Mouse (Mus musculus) embryonic facial prominence, embryonic 12.5 days (tissue): ENCODE data around the gene Proz. TPM values are rescaled to one million over a fixed set of nuclear protein-coding genes. Genes with fewer than 3 reads are reported as not detected.
"Not testable (repeated sequence)": the region's sequence is repeated elsewhere in the genome, so short reads cannot be mapped to it uniquely, and the experiment has no call there.

Experiments used
- ATAC-seq: fragments of 200-750 bp; cut with Nextera tagmentation; 2 replicates; pipeline ENCODE4 v1.8.0; 2017; ENCODE audit not compliant: insufficient number of reproducible peaks, insufficient read depth, low FRiP score, low TSS enrichment
- H3K27ac ChIP-seq: fragments of 300-500 bp; sonication (generic); 2 replicates; pipeline ENCODE4 v1.5.1; 2016; ENCODE audit warnings: mild to moderate bottlenecking
- H3K27me3 ChIP-seq: fragments of 300-500 bp; sonication (generic); 2 replicates; pipeline ENCODE4 v1.6.1; 2016; ENCODE audit warnings: mild to moderate bottlenecking, moderate library complexity
- H3K36me3 ChIP-seq: fragments of 300-500 bp; sonication (generic); 2 replicates; pipeline ENCODE4 v1.6.1; 2016; ENCODE audit warnings: mild to moderate bottlenecking
- H3K4me1 ChIP-seq: fragments of 300-500 bp; sonication (generic); 2 replicates; pipeline ENCODE4 v1.6.1; 2016
- H3K4me2 ChIP-seq: fragments of 300-500 bp; sonication (generic); replicated peaks from 2 replicates; pipeline ENCODE4 v1.6.1; 2016; ENCODE audit warnings: mild to moderate bottlenecking, moderate library complexity
- H3K4me3 ChIP-seq: fragments of 300-500 bp; sonication (generic); 2 replicates; pipeline ENCODE4 v1.5.1; 2016; ENCODE audit warnings: mild to moderate bottlenecking
- H3K9ac ChIP-seq: fragments of 300-500 bp; sonication (generic); 2 replicates; pipeline ENCODE4 v1.6.1; 2016; ENCODE audit warnings: mild to moderate bottlenecking, moderate library complexity
- H3K9me3 ChIP-seq: fragments of 300-500 bp; sonication (generic); 2 replicates; pipeline ENCODE4 v1.6.1; 2016; ENCODE audit warnings: mild to moderate bottlenecking, moderate library complexity
- WGBS: fragments of 180-500 bp; shearing (Covaris S2); methylation state at CpG from one replicate; pipeline ENCODE4 v1.1.7; 2016; 5-methylcytosine and 5-hydroxymethylcytosine counted together
- polyA plus RNA-seq: library from polyadenylated mRNA; unstranded; fragments of >200 nt; fragmentation: Nextera tagmentation; extraction: Ambion mirVana; gene quantifications from 2 replicates; pipeline ENCODE4 v1.2.1, GENCODE M21; 2016

Proz gene
- polyA plus RNA-seq, 1 experiment from 2014 or later, result 0.33 TPM

GRCm38 (mm10) chr8:13050550-13050949 is 10.2 kb upstream of the Proz start:
- 79% methylated on average over 10 of the region's 10 CpGs for WGBS

GRCm38 (mm10) chr8:13057351-13057750 is 3.4 kb upstream of the Proz start:
- H3K9me3 ChIP-seq, result no peaks in the 10 kb centered on the region
- 82% methylated on average over 4 of the region's 4 CpGs for whole genome bisulfite sequencing
- no peak overlapping the region for H3K27ac ChIP-seq
- 0 out of 2 replicates have a peak, but pooled peaks cover 5% of the 10 kb centered on the region for H3K4me1 ChIP-seq
- no peaks in the 10 kb centered on the region for H3K27me3 ChIP-seq
- no peak overlapping the region for H3K4me2 ChIP-seq
- no peak overlapping the region for H3K9ac ChIP-seq
- no peaks in the 10 kb centered on the region for H3K36me3 ChIP-seq
- no peak for ATAC-seq
- no peak overlapping the region for H3K4me3 ChIP-seq

More at GRCm38 (mm10) chr8:13050550-13050949, 10.2 kb upstream of the Proz start:
- H3K4me3 ChIP-seq, result no peak overlapping the region
- no peak overlapping the region for H3K27ac ChIP-seq
- no peaks in the 10 kb centered on the region for H3K9me3 ChIP-seq
- H3K27me3 ChIP-seq, result no peaks in the 10 kb centered on the region
- ATAC-seq, result no peak
- no peaks in the 10 kb centered on the region for H3K4me1 ChIP-seq
- no peaks in the 10 kb centered on the region for H3K36me3 ChIP-seq
- H3K4me2 ChIP-seq, result no peak overlapping the region
- no peak overlapping the region for H3K9ac ChIP-seq

- 65% methylated on average over 16 of the region's 16 CpGs for WGBS
- no peak for ATAC-seq
- no peak overlapping the region for H3K4me2 ChIP-seq
Measured at GRCm38 (mm10) chr8:13063112-13063511, 2.4 kb downstream of the Proz start.

GRCm38 (mm10) chr8:13073255-13073654 is 12.5 kb downstream of the Proz start:
- H3K9me3 ChIP-seq, result no peaks in the 10 kb centered on the region
- H3K27ac ChIP-seq, result no peak overlapping the region
- H3K9ac ChIP-seq, result no peak overlapping the region
- H3K4me3 ChIP-seq, result no peak overlapping the region
- H3K4me2 ChIP-seq, result no peak overlapping the region
- no peaks in the 10 kb centered on the region for H3K4me1 ChIP-seq
- WGBS, result 94% methylated on average over 11 of the region's 11 CpGs
- no peak for ATAC-seq
- H3K27me3 ChIP-seq, result no peaks in the 10 kb centered on the region
- H3K36me3 ChIP-seq, result peaks cover 49% of the 10 kb centered on the region

More at GRCm38 (mm10) chr8:13063112-13063511, 2.4 kb downstream of the Proz start:
- no peaks in the 10 kb centered on the region for H3K36me3 ChIP-seq
- H3K27me3 ChIP-seq, result no peaks in the 10 kb centered on the region
- H3K9ac ChIP-seq, result no peak overlapping the region
- H3K27ac ChIP-seq, result no peak overlapping the region
- no peaks in the 10 kb centered on the region; the same call in 1 of the 2 replicates for H3K4me1 ChIP-seq
- no peak overlapping the region for H3K4me3 ChIP-seq
- no peaks in the 10 kb centered on the region for H3K9me3 ChIP-seq

GRCm38 (mm10) chr8:13075044-13075443 is 14.3 kb downstream of the Proz start:
- peaks cover 67% of the 10 kb centered on the region for H3K36me3 ChIP-seq

GRCm38 (mm10) chr8:13075579-13075978 is 14.9 kb downstream of the Proz start:
- not testable (repeated sequence) for H3K9ac ChIP-seq, H3K4me2 ChIP-seq, H3K4me3 ChIP-seq, H3K27ac ChIP-seq, H3K27me3 ChIP-seq, H3K9me3 ChIP-seq, H3K4me1 ChIP-seq, ATAC-seq
- peaks cover 72% of the 10 kb centered on the region for H3K36me3 ChIP-seq
- 95% methylated on average over 1 of the region's 1 CpGs for WGBS

More at GRCm38 (mm10) chr8:13075044-13075443, 14.3 kb downstream of the Proz start:
- H3K9ac ChIP-seq, result no peak overlapping the region
- H3K27ac ChIP-seq, result no peak overlapping the region
- no peak overlapping the region for H3K4me3 ChIP-seq
- no peak overlapping the region for H3K4me2 ChIP-seq
- no peak for ATAC-seq
- H3K4me1 ChIP-seq, result no peaks in the 10 kb centered on the region
- no peaks in the 10 kb centered on the region for H3K27me3 ChIP-seq
- H3K9me3 ChIP-seq, result no peaks in the 10 kb centered on the region
- WGBS, result 93% methylated on average over 8 of the region's 8 CpGs

- Histone ChIP-seq H3K27ac (no peak overlapping the region), H3K4me2 (no peak overlapping the region), H3K9me3 (no peaks in the 10 kb centered on the region), H3K9ac (no peak overlapping the region), H3K4me1 (no peaks in the 10 kb centered on the region), H3K36me3 (peaks cover 91% of the 10 kb centered on the region), H3K27me3 (no peaks in the 10 kb centered on the region), H3K4me3 (no peak overlapping the region)
- ATAC-seq, result no peak
- 87% methylated on average over 7 of the region's 7 CpGs for WGBS
Measured at GRCm38 (mm10) chr8:13077542-13077941, 16.8 kb downstream of the Proz start.

- peak overlapping the region; percentile 67 for H3K9ac ChIP-seq
- H3K27me3 ChIP-seq, result no peaks in the 10 kb centered on the region
- peak overlapping the region; percentile 97 for H3K4me3 ChIP-seq
- peaks cover 15% of the 10 kb centered on the region for H3K4me1 ChIP-seq
- H3K36me3 ChIP-seq, result 0 out of 2 replicates have a peak, but pooled peaks cover 12% of the 10 kb centered on the region
- H3K4me2 ChIP-seq, result peak overlapping the region; percentile 95
- H3K9me3 ChIP-seq, result no peaks in the 10 kb centered on the region
- 0% methylated on average over 45 of the region's 45 CpGs for WGBS
- peak overlapping the region; percentile 88 for H3K27ac ChIP-seq
- peak; percentile 74 for ATAC-seq
Measured at GRCm38 (mm10) chr8:13104691-13105086, 44.0 kb downstream of the Proz start.

GRCm38 (mm10) chr8:13105087-13105881 is 44.6 kb downstream of the Proz start, which contains the start of the genes Pcid2 and Cul4a:
Gene Pcid2 (minus strand): TSS chr8:13105459.
Gene Cul4a (plus strand): TSS chr8:13105621.
- WGBS, result under 1% methylated on average over 80 of the region's 87 CpGs
- peaks cover 15% of the 10 kb centered on the region for H3K4me1 ChIP-seq
- H3K4me3 ChIP-seq, result peak within 1 kb of the TSS; percentile 97
- H3K27ac ChIP-seq, result peak within 1 kb of the TSS; percentile 88
- no peaks in the 10 kb centered on the region for H3K27me3 ChIP-seq
- H3K9me3 ChIP-seq, result no peaks in the 10 kb centered on the region
- peak within 1 kb of the TSS; percentile 95 for H3K9ac ChIP-seq
- 0 out of 2 replicates have a peak, but pooled peaks cover 12% of the 10 kb centered on the region for H3K36me3 ChIP-seq
- H3K4me2 ChIP-seq, result peak within 1 kb of the TSS; percentile 95
- ATAC-seq, result peak; percentile 94

GRCm38 (mm10) chr8:13105908-13106551 is 45.3 kb downstream of the Proz start:
- WGBS, result under 1% methylated on average over 61 of the region's 63 CpGs
- 0 out of 2 replicates have a peak, but pooled peaks cover 12% of the 10 kb centered on the region for H3K36me3 ChIP-seq
- peaks cover 15% of the 10 kb centered on the region for H3K4me1 ChIP-seq
- peak; percentile 60 for ATAC-seq
- H3K4me2 ChIP-seq, result peak overlapping the region; percentile 95
- H3K27me3 ChIP-seq, result no peaks in the 10 kb centered on the region
- peak overlapping the region; percentile 95 for H3K9ac ChIP-seq
- no peaks in the 10 kb centered on the region for H3K9me3 ChIP-seq
- peak overlapping the region; percentile 81 for H3K27ac ChIP-seq
- H3K4me3 ChIP-seq, result peak overlapping the region; percentile 97

- no peak for ATAC-seq
- Histone ChIP-seq H3K4me2 (no peak overlapping the region), H3K27me3 (no peaks in the 10 kb centered on the region), H3K36me3 (0 out of 2 replicates have a peak, but pooled peaks cover 3% of the 10 kb centered on the region), H3K4me1 (peaks cover 15% of the 10 kb centered on the region), H3K27ac (no peak overlapping the region), H3K4me3 (no peak overlapping the region), H3K9ac (no peak overlapping the region), H3K9me3 (no peaks in the 10 kb centered on the region)
- 86% methylated on average over 13 of the region's 13 CpGs for WGBS
Measured at GRCm38 (mm10) chr8:13107990-13108638, 47.4 kb downstream of the Proz start.
